Mouse (Mus musculus): ENCODE measurements around the gene Garem2.

DNA sequence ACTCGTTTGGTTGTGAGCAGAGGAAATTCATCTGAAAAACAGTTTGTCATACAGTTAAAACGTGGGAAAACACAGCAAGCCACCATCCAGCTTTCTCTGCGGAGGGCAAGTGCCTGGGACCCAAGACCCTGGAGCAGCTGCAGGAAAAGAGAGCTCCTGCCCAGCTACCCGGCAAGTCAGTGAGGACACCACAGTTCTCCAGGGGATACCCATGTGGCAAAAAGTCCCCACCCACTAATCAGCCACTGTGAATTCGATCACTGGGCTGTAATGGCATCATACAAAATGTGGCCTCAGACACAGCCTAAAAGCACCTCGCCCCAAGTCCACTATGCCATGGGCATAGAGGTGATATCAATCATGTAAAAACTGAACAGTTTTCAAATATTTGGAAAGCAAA, 33.3 kb upstream of the Garem2 start:
- TF ChIP-seq HCFC1 (IDR thresholded peaks at IDR 0.05; ENCODE audit: borderline replicate concordance, insufficient read depth, low read length) (no peak), CHD2 (IDR thresholded peaks at IDR 0.05; ENCODE audit: low read depth, low read length) (no peak)
